Mouse (Mus musculus) forebrain, embryonic 16.5 days (tissue): ENCODE measurements around the gene Sncb. TPM values are rescaled to one million over a fixed set of nuclear protein-coding genes. Genes with fewer than 3 reads are reported as not detected.

Source experiments
- ATAC-seq: fragments of 200-750 bp; cut with Nextera tagmentation; 2 replicates; pipeline ENCODE4 v1.8.0; 2017; ENCODE audit warnings: mild to moderate bottlenecking, moderate library complexity
- H3K27ac ChIP-seq: fragments of 300-500 bp; sonication (generic); 2 replicates; pipeline ENCODE4 v1.5.1; 2014; ENCODE audit warnings: low read length, control low read depth
- H3K27me3 ChIP-seq: fragments of 300-500 bp; sonication (generic); replicated peaks from 2 replicates; pipeline ENCODE4 v1.6.1; 2014; ENCODE audit warnings: low read length; ENCODE audit not compliant: control insufficient read depth, insufficient read depth
- H3K36me3 ChIP-seq: fragments of 300-500 bp; sonication (generic); 2 replicates; pipeline ENCODE4 v1.6.1; 2014; ENCODE audit not compliant: control insufficient read depth, insufficient read depth
- H3K4me1 ChIP-seq: fragments of 300-500 bp; sonication (generic); replicated peaks from 2 replicates; pipeline ENCODE4 v1.6.1; 2014; ENCODE audit warnings: low read length; ENCODE audit not compliant: control insufficient read depth, insufficient read depth
- H3K4me2 ChIP-seq: fragments of 300-500 bp; sonication (generic); 2 replicates; pipeline ENCODE4 v1.6.1; 2014; ENCODE audit warnings: mild to moderate bottlenecking, low read length, control low read depth
- H3K4me3 ChIP-seq: fragments of 300-500 bp; sonication (generic); replicated peaks from 2 replicates; pipeline ENCODE4 v1.5.1; 2014; ENCODE audit warnings: mild to moderate bottlenecking, low read length, control low read depth
- H3K9ac ChIP-seq: fragments of 300-500 bp; sonication (generic); replicated peaks from 2 replicates; pipeline ENCODE4 v1.6.1; 2014; ENCODE audit warnings: low read depth, low read length, control low read depth
- H3K9me3 ChIP-seq: fragments of 300-500 bp; sonication (generic); 2 replicates; pipeline ENCODE4 v1.6.1; 2016; ENCODE audit warnings: low read length; ENCODE audit not compliant: control insufficient read depth
- WGBS: fragments of 180-500 bp; shearing (Covaris S2); extraction: QIAGEN DNeasy Blood & Tissue Kit; methylation state at CpG from one replicate; pipeline ENCODE4 v1.1.7; 2014; 5-methylcytosine and 5-hydroxymethylcytosine counted together
- polyA plus RNA-seq: library from polyadenylated mRNA; unstranded; fragments of >200 nt; fragmentation: Nextera tagmentation; extraction: Ambion mirVana; gene quantifications from 2 replicates; pipeline ENCODE4 v1.2.1, GENCODE M21; 2015

The Sncb gene
- polyA plus RNA-seq, 1 experiment from 2014 or later = 37.0 TPM

DNA sequence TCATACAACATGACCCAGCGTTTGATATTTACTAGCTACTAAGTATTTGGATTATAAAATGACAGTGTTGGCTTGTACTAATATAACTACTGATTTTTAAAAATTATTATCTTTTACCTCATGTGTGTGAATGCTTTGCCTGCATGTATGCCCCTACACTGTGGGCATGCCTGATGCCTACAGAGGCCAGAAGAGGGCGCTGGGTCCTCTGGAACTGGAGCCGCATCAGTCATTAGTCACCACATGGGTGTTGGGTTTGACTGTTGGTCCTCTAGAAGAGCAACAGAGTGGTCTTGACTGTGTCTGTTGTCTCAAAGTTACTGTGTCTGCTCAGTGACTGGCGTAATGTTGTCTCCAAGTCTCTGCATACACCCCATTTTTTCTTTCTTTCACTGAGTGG, 52.0 kb downstream of the Sncb start:
- Histone ChIP-seq H3K36me3 (no peaks in the 10 kb centered on the region), H3K4me3 (no peak overlapping the region), H3K9me3 (no peaks in the 10 kb centered on the region), H3K4me1 (no peaks in the 10 kb centered on the region), H3K9ac (no peak overlapping the region), H3K27ac (no peak overlapping the region), H3K4me2 (no peak overlapping the region), H3K27me3 (no peaks in the 10 kb centered on the region)
- 45% methylated on average over 4 of the region's 4 CpGs for WGBS
- no peak for ATAC-seq

DNA sequence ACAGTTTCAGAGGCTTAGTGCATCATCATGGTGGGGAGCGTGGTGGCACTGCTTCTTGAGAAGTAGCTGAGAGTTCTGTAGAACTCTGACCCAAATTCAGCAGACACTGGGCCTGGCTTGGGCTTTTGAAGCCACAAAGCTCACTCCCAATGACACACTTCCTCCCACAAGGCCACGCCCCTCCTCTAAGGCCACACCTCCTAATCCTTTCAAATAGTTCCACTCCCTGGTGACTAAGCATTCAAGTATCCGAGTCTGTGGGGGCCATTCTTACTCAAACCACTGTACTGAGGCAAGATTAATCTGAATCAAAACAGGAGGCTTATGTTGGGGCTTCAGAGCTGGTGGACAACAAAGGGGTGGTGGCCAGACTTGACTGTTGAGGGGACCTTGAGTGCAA, 55.5 kb downstream of the Sncb start:
- Histone ChIP-seq H3K27ac (no peak overlapping the region), H3K4me1 (no peaks in the 10 kb centered on the region), H3K27me3 (no peaks in the 10 kb centered on the region), H3K9ac (no peak overlapping the region), H3K9me3 (no peaks in the 10 kb centered on the region), H3K4me3 (no peak overlapping the region), H3K4me2 (no peak overlapping the region), H3K36me3 (no peaks in the 10 kb centered on the region)
- ATAC-seq = no peak
- WGBS = 67% methylated on average over 3 of the region's 3 CpGs

Other genes with a start within 250 kb of the Sncb start
- 310 and 319 TPM in 2 replicates for gene 4833439L19Rik, start 201.2 kb downstream of the Sncb start, polyA plus RNA-seq
- 79.7 and 92.5 TPM in 2 replicates for gene Arl10, start 191.6 kb downstream of the Sncb start, polyA plus RNA-seq
- gene Nop16, start 176.5 kb downstream of the Sncb start, polyA plus RNA-seq = 67.7 and 69.8 TPM in 2 replicates
- 195 and 207 TPM in 2 replicates for gene Higd2a, start 176.4 kb downstream of the Sncb start, polyA plus RNA-seq
- gene Cltb, start 155.3 kb downstream of the Sncb start, polyA plus RNA-seq = 132 and 157 TPM in 2 replicates
- gene Faf2, start 144.8 kb downstream of the Sncb start, polyA plus RNA-seq = 60.8 and 62.9 TPM in 2 replicates
- gene Rnf44, start 72.7 kb downstream of the Sncb start, polyA plus RNA-seq = 88.9 and 92.2 TPM in 2 replicates
- gene Cdhr2, start 65.1 kb downstream of the Sncb start, polyA plus RNA-seq = 0.16 and 0.25 TPM in 2 replicates
- 6.2 and 7.1 TPM in 2 replicates for gene Gprin1, start 16.7 kb downstream of the Sncb start, polyA plus RNA-seq
- gene Eif4e1b, start 17.4 kb upstream of the Sncb start, polyA plus RNA-seq = not detected in 2 replicates
- 18.6 and 29.7 TPM in 2 replicates for gene Tspan17, start 22.8 kb upstream of the Sncb start, polyA plus RNA-seq
- gene Unc5a, start 182.8 kb upstream of the Sncb start, polyA plus RNA-seq = 16.4 and 18.5 TPM in 2 replicates